Mouse (Mus musculus) kidney, adult 2 months (tissue): ENCODE data around the gene Foxr1.
A peak's percentile ranks its signal among the peaks of the same experiment; 100 is the strongest.

Experiments used
- CTCF ChIP-seq: fragments of 200-500 bp; conservative IDR thresholded peaks from 2 replicates; pipeline ENCODE4 v1.5.1; 2011; ENCODE audit warnings: low read depth, mild to moderate bottlenecking, control low read depth, low read length, moderate library complexity, mixed read lengths; ENCODE audit not compliant: insufficient read depth, insufficient read length
- POLR2A ChIP-seq: fragments of 200-500 bp; IDR thresholded peaks from one replicate; pipeline ENCODE4 v1.6.1; 2011; ENCODE audit warnings: low read depth, low read length, control low read depth

DNA sequence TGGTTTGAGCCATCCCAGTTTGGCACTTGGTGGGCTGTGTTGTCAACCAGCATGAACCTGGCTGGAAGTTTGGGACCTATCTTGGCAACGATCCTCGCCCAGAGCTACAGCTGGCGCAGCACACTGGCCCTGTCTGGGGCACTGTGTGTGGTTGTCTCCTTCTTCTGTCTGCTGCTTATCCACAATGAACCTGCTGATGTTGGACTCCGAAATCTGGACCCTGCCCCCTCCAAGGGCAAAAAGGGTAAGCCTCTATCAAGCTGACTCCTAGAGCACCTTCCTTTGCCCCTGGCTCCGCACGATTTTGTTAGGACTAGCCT, 41.2 kb downstream of the Foxr1 start:
- TF ChIP-seq CTCF = no peak
- TF ChIP-seq POLR2A = peak; percentile 58
